Mouse (Mus musculus) lung, adult 2 months (tissue): ENCODE data around the gene Irak2.

Source experiments
- CTCF ChIP-seq: fragments of 200-500 bp; IDR thresholded peaks from 2 replicates; pipeline ENCODE4 v1.5.1; 2011; ENCODE audit warnings: mild to moderate bottlenecking, low read length, control low read depth; ENCODE audit not compliant: insufficient read depth
- POLR2A ChIP-seq: fragments of 200-500 bp; IDR thresholded peaks from 2 replicates; pipeline ENCODE4 v1.6.1; 2011; ENCODE audit warnings: low read depth, mild to moderate bottlenecking, control low read depth, low read length, borderline replicate concordance; ENCODE audit errors: extremely low read depth

- TF ChIP-seq POLR2A (peak; percentile 71; the same call in 1 of the 2 replicates), CTCF (peak; percentile 35)
These were observed 33.6 kb upstream of the Irak2 start, which contains the start of gene Brk1 for GRCm38 (mm10) chr6:113604432-113605223.
